Mouse (Mus musculus) heart, postnatal 25 days (tissue): ENCODE results near the gene Atp8a2. TPM values are rescaled to one million over a fixed set of nuclear protein-coding genes. Genes with fewer than 3 reads are reported as not detected.
"Not testable (repeated sequence)": the region's sequence is repeated elsewhere in the genome, so short reads cannot be mapped to it uniquely, and the experiment has no call there.

ENCODE experiments used
- DNase-seq: peaks from one replicate; pipeline ENCODE4 v3.0.0; 2022; ENCODE audit warnings: low spot score
- intact Hi-C: fragments of 180-260 bp; cut with DNase I; formaldehyde crosslinking; loops from one replicate; pipeline ENCODE4 v1.15.1; 2025
- total RNA-seq, 2 experiments: library from RNA; stranded (reverse); gene quantifications; 2 replicates each; pipeline ENCODE4 v1.2.3; 2021

The Atp8a2 gene
- total RNA-seq, 2 experiments from 2014 or later, result 4.9 to 5.5 TPM

DNA sequence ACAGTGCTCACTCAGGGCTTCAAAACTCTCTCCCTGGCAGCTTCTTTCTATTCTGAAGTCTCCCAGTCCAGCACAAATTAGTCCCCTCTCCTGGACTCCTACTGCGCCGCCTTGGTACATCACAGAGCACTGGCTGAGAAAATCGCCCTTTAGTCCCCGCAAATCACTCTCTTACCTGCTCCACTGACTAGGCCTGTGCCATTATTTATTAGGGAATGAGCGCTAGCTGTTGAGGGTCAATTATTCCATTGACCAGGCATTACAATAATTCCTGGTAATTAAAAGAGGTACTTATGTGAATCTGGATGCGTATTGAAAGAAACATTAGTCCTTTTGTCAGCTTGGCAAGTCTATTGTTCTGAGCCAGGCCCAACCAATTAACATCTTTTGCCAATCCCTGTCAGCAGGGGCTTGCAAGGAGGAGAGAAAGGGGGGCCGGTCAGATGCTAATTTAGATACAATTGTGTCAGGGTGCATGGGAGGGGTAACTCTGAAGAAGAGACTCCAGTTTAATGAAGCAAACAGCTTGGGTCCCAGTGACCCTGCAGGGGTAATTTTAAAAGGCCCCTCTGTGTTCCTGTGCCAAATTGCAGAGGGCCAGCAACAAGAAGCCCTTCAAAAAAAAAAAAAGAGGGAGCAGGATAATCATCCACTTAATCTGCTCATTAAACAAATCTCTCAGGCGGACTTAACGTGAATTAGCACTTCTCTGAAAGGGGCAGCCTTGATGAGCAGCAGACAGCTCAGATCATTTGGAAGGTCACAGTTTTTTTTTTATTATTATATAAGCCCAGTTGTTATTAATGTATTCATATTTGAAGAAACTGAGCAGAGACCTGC is 459.9 kb downstream of the Atp8a2 start:
- DNase-seq, result no peak
- intact Hi-C loops, result no loop called here

DNA sequence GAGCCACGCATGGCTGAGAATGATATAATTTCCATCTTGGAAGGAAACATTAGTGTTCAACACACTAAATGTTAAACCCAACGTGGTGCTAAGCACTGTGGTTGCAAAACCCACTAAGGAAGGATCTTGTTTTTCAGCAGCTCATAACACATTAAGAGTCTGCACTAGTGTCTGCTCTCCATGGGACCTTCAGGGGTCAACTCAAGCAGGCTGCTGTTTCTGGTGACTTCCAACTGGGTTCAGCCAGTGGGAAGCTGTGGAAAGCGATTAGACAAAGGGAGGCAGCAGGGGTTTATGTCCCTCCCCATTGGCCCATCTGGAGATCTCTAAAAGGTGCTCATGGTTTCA is 467.0 kb downstream of the Atp8a2 start:
- intact Hi-C loops, result no loop called here

GRCm38 (mm10) chr14:59729298-59730042 is 467.5 kb downstream of the Atp8a2 start:
- DNase-seq, result no peak
- intact Hi-C loops, result no loop called here

More for the DNA sequence above, 467.0 kb downstream of the Atp8a2 start:
- DNase-seq, result no peak

- intact Hi-C loops, result no loop called here
- DNase-seq, result no peak
Measured at GRCm38 (mm10) chr14:59727016-59727415, 470.0 kb downstream of the Atp8a2 start.

GRCm38 (mm10) chr14:59723163-59723562 is 473.8 kb downstream of the Atp8a2 start:
- no peak for DNase-seq
- intact Hi-C loops, result no loop called here

GRCm38 (mm10) chr14:59721957-59722356 is 475.0 kb downstream of the Atp8a2 start:
- no peak for DNase-seq
- intact Hi-C loops, result no loop called here

DNA sequence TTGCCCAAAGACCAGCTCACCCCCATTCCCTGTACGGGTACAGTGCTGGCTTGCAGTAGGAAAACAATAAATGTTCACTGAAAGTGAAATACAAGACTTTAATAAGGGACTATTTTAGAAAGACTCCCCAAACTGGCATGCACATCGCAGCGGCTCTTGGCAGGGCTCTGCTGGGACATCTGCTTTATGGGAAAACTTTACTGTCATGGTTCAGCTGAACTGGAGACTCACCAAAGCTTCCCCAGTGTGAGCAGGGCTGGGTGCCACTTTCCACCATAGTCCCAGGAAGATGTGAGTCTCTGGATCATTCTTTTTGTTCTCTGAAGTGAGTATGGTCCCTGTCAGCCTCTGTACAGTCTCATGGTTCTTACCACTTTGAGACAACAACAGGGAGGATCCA is 475.6 kb downstream of the Atp8a2 start:
- intact Hi-C loops, result no loop called here
- no peak for DNase-seq

- intact Hi-C loops, result no loop called here
Measured at GRCm38 (mm10) chr14:59720386-59720785, 476.6 kb downstream of the Atp8a2 start.

DNA sequence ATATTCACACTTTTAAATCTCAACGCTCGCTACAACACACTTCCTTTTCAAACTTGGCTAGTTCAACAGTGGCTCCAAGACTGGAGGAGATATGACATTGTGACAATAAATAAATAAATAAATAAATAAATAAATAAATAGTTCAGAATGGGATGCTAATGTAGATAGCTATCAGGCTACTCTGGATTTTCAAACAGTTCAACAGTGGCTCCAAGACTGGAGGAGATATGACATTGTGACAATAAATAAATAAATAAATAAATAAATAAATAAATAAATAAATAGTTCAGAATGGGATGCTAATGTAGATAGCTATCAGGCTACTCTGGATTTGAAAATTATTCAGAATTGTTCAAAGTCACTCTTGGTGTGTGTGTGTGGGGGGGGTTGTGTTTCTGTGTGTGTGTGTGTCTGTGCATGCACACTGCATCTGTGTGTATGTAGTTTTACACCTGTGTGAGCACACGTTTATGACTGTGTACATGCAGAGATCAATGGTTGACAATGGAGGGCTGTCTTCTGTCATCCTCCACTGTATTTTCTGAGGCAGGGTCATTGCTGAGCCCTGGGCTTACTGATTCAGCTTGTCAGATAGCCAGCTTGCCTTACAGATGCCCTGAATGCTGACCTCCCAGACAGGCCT is 480.4 kb downstream of the Atp8a2 start:
- intact Hi-C loops, DNase-seq: not testable (repeated sequence)

More at GRCm38 (mm10) chr14:59720386-59720785, 476.6 kb downstream of the Atp8a2 start:
- no peak for DNase-seq

- no peak for DNase-seq
- intact Hi-C loops, result no loop called here
Measured at GRCm38 (mm10) chr14:59715695-59716442, 481.1 kb downstream of the Atp8a2 start.

GRCm38 (mm10) chr14:59709505-59710335 is 487.3 kb downstream of the Atp8a2 start:
- intact Hi-C loops, result no loop called here
- no peak for DNase-seq

- peak; percentile 13 for DNase-seq
Measured at GRCm38 (mm10) chr14:59708009-59708408, 489.0 kb downstream of the Atp8a2 start.

DNA sequence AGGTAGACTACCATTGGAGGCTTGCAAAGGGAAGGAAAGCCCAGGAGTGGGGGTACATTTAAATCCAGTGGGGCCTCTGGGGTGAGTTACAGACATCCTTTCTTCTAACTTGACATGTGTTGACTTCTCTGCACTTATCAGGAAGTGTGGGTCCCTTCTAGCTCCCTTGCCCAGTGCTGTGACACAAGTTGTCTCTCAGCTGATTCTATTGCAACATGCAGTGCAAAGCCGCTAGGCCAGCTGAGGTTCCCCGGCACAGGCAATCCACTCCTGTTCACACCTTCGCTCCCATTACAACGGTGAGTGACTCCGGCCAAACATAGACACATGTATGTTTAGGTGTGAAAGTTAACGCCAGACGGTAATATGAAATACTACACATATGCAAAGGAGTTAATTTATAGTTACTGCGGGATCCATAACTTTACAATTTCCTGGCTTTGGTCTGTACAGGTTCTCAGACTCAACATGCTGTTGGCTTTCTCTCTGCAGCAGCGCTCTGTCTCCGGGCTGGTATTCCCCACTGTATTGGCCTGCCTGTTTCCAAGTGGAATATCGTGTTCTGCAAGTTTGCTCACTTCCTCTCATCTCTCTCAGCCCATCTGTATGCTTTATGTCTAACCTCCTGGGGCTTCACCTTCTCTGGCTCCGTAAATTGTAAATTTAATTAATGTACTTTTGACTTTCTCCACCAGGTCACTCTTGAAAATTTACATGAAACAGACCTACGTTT is 491.5 kb downstream of the Atp8a2 start:
- intact Hi-C loops, result no loop called here

More at GRCm38 (mm10) chr14:59708009-59708408, 489.0 kb downstream of the Atp8a2 start:
- intact Hi-C loops, result no loop called here

GRCm38 (mm10) chr14:59701492-59701891 is 495.5 kb downstream of the Atp8a2 start:
- peak; percentile 33 for DNase-seq
- intact Hi-C loops, result no loop called here

More for the DNA sequence above, 491.5 kb downstream of the Atp8a2 start:
- DNase-seq, result no peak

DNA sequence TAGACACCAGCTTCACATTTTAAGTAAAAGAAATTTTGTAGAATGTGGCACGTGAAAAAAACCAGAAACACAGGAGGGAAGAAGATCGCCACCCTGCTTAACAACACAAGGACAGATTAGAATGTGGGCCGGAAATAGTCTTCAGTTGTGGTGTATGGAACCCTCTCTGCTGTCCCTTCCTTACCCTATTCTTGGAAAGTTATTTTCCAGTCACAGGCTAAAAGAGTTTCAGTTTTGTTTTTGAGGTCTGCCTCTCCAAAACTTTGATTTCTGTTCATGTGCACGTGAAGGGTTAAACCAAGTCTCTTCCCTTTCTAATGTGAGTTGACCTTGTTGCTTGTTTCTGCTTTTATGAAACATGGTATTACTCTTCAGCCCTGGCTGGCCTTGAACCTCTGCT is 501.8 kb downstream of the Atp8a2 start:
- intact Hi-C loops, result no loop called here
- DNase-seq, result no peak

DNA sequence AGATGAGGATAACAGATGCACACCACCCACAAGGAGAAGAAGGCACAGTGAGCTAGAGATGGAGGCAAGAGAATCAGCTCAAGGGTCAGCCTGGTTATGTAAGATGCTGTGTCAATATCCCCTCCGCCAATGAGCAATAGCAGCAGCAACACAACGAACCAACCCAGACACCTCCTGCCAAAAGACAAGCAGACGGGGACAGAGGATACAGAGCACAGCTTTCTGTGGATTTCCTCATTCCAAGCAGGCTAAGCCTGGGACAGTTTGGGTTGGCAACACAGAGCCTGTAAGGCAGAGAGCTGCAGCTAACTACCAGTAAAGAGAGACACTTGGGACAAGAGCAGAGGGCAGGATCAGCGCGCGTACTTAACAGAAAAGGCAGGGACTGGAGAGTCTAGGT is 504.8 kb downstream of the Atp8a2 start:
- DNase-seq, result peak; percentile 9
- intact Hi-C loops, result no loop called here

- intact Hi-C loops, result no loop called here
Measured at GRCm38 (mm10) chr14:59691402-59691801, 505.6 kb downstream of the Atp8a2 start.

GRCm38 (mm10) chr14:59690954-59691353 is 506.0 kb downstream of the Atp8a2 start:
- no peak for DNase-seq
- intact Hi-C loops, result no loop called here

More at GRCm38 (mm10) chr14:59691402-59691801, 505.6 kb downstream of the Atp8a2 start:
- DNase-seq, result no peak
